Mouse (Mus musculus) adrenal gland, postnatal 36 days (tissue): Measurements from ENCODE around the gene Fam222a. TPM values are rescaled to one million over a fixed set of nuclear protein-coding genes. Genes with fewer than 3 reads are reported as not detected.
A peak's percentile ranks its signal among the peaks of the same experiment; 100 is the strongest.

ENCODE experiments used
- DNase-seq, 2 experiments: peaks; one replicate each; pipeline ENCODE4 v3.0.0; 2021; ENCODE audit warnings: mixed read lengths in 1 of 2
- total RNA-seq, 2 experiments: library from RNA; stranded (reverse); gene quantifications; 2 replicates each; pipeline ENCODE4 v1.2.3; 2021

The Fam222a gene
- total RNA-seq, 2 experiments from 2014 or later: 52.1 to 118 TPM

DNA sequence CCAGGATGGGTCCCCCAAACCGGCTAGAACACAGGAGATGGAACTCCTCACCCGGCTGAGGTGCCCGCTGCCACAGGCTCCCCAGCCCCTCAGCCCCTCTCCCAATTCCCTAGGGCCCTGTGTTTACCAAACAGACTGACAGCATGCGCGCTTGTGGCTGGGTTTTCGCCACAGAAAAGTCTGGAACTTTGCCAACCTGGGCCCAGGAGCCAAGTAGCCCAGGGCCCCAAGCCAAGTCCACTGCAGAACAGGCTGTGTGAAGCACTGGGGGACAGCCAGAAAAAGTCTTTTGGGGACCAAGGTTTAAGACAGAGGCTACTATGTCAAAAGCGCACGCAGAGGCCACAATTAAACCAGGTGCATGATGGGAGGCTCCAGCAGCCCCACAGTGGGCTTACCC is 39.8 kb downstream of the Fam222a start:
- DNase-seq: peak; percentile 86 to 88

DNA sequence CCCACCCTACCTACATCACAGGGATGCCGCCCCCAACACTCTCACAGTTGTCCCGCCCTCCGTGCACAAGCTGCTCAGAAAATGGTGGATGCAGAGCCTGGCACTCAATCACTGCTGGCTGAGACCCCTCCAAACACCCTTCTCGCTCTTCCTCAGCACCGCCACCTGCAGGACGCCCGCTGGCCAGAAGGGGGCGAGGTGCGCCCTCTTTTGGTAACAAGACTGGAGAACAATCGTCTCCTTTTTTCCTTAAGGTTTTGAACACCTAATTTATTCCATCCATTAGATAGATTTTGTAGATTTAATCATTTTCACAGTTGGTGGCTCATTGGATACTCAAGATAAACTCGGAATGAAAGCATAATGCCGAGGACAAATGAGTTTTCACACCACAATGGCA is 40.7 kb downstream of the Fam222a start:
- peak; percentile 84 to 87 for DNase-seq

DNA sequence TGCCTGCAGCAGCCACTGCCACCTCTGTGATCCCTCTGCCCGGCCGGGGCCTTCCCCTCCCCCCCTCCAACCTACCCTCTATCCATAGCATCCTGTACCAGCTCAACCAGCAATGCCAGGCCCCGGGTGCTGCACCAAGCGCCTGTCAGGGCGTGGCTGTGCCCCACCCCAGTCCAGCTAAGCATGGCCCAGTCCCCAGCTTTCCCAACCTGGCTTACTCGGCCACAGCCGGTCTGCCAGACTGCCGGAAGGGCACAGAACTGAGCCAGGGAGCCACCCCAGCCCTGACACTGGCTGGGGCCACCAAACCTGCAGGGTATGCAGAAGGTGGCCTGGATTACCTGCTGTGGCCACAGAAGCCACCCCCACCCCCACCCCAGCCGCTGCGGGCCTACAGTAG is 43.4 kb downstream of the Fam222a start:
- DNase-seq: no peak

GRCm38 (mm10) chr5:114611968-114612608 is 44.3 kb downstream of the Fam222a start:
- peak in 1 of 2 experiments; percentile 51 for DNase-seq

GRCm38 (mm10) chr5:114614863-114615262 is 47.0 kb downstream of the Fam222a start:
- DNase-seq: no peak

GRCm38 (mm10) chr5:114616336-114617061 is 48.7 kb downstream of the Fam222a start:
- DNase-seq: peak in 1 of 2 experiments; percentile 57

GRCm38 (mm10) chr5:114617809-114618208 is 50.0 kb downstream of the Fam222a start:
- no peak for DNase-seq

GRCm38 (mm10) chr5:114618851-114619250 is 51.0 kb downstream of the Fam222a start:
- DNase-seq: peak; percentile 78 to 85

- DNase-seq: no peak
Measured at GRCm38 (mm10) chr5:114620305-114620704, 52.5 kb downstream of the Fam222a start.

DNA sequence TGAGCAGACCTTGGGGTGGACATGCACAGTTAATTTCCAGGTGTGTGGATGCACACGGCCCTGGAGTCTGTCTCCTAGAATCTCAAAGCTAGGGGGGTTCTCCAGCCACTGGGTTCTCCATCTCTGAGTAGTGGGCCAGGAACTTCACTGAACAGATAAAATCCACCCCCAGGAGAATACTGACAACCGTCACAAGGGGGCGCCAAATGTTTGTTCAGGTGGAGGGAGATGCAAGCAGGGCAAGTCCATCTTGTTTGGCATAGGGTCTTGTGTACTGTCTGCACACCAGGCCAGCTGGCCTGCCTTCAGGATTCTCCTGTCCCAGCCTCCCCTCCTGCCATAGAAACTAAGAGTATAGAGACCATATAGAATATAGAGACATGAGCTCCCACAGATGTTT is 57.8 kb downstream of the Fam222a start:
- DNase-seq: peak; percentile 67 to 68

DNA sequence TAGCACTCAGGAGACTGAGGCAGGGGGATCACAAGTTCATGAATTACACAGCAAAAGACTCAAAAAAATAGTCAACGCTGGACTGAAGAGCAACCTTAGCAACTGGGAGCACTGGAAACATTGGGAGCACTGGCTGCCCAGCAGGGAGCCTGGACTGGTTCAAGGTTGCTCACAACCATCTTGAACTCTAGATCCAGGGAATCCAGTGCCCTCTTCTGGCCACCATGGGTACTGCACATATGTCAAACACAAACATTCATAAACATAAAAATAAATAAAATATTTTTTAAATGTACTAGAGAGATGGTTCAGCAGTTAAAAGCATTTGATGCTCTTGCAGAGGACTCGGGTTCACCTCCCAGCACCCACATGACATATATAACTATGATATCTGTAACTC is 63.5 kb downstream of the Fam222a start:
- DNase-seq: peak in 1 of 2 experiments; percentile 47

GRCm38 (mm10) chr5:114636091-114636490 is 68.3 kb downstream of the Fam222a start:
- no peak for DNase-seq

DNA sequence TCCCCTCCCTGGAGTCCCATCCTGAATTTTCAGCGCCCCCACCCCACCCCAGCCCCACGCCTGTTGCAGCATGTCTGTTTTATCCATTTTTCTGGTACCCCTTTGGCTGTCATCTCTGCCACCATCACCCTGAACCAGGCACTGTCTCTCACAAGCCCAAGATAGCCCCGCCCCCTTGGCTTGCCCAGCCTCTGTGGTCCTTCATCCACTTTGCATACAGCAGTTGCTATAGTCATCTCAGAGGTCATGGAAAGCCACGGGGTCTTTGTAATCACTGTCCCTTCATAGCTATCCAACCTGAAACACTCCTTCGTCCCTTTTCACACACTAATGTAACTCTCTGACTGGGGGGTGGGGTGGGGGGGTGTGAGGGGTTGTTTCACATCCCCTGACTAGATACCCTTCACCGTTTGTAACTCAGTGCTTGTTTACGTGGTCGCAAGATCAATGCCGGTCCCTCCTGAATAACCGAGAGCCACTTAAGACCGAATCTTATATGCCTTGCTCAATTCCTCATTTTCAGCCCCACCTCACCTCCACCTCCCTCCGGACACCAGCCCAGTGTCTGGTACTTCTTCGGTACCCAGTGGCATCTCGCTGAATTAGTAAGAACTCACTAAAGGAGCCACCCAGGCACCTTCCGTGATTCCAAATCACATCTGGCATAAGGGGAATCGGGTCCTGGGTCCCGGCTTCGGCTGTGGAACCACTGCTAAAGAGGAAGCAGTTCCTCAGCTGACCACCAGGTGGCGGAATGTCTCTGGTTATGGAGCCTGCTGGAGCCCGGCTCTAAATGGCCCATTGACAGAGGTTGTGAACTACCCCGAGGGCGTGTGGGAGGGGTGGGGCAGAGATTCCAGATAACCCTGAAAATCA is 71.2 kb downstream of the Fam222a start:
- peak; percentile 91 to 92 for DNase-seq

DNA sequence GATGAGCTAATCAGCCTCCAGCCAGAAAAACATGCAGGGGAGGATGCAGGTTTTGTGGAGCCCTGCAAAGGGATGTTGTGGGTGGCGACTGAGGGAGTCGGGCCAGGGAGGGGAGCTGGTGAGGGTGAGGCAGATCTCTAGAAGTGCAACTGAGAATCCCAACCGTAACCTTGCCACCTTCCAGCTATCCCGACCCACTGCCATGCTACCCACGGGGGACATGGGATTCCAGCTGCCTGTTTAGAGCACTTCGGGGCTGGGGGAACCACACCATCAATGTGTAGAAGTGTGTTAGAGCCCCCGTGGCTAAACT is 71.8 kb downstream of the Fam222a start:
- DNase-seq: no peak

GRCm38 (mm10) chr5:114640809-114641208 is 73.0 kb downstream of the Fam222a start:
- no peak for DNase-seq

DNA sequence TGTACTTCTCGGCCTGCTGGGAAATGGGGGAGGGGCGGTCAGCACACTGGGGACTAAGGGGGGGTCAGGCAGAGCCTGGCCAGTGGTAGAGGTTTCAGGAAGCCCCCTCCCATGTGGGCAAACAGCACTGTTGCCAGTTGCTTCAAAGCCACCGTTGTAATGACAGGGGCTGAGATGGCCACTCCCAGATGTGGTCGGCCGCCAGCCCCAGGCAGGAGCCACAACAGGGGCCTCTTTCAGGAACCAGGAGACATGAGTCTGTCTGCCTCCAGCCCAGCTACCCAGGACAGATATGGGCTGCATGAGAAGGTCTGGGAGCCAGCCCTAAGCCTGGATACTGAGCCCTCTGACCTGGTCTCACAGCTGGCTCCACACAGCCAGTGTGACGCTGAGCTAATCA is 77.1 kb downstream of the Fam222a start:
- DNase-seq: no peak

- no peak for DNase-seq
Measured at GRCm38 (mm10) chr5:114645916-114646315, 78.1 kb downstream of the Fam222a start.

DNA sequence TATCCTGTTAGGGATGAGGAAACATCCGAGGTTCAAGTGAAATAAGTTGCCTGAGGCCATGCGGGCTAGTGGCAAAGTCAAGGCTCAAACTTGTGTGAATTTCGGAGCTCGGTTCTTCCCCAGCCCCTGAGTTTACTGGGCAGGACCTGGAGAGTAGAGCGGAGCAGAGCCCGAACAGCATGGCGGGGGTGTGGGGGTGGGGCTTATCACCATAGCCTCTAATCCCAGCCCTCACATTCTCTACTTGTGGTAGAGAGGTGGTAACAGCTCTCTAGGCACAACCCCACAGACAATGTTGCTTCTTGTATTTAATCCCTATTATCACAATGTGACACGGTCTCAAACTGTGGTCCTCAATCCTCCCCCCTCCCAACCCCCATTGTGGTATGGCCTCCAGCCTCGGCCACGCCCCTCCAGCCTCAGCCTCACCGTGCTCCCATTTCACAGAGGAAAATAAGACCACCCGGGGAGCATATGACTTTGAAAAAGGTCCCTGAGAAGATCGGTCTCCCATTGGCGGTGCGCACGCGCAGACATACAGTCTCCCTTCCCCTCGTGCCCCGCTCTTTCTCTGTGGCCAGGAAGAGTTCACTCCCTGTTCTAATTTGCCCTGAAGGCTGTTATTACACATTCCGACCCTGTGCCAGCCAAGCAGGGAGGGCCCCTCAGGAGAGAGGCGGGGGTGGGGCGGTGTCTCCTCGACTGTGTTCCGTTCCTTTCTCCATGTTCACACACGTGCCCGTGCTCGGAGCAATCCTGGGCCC is 79.6 kb downstream of the Fam222a start:
- DNase-seq: peak; percentile 38 to 56

DNA sequence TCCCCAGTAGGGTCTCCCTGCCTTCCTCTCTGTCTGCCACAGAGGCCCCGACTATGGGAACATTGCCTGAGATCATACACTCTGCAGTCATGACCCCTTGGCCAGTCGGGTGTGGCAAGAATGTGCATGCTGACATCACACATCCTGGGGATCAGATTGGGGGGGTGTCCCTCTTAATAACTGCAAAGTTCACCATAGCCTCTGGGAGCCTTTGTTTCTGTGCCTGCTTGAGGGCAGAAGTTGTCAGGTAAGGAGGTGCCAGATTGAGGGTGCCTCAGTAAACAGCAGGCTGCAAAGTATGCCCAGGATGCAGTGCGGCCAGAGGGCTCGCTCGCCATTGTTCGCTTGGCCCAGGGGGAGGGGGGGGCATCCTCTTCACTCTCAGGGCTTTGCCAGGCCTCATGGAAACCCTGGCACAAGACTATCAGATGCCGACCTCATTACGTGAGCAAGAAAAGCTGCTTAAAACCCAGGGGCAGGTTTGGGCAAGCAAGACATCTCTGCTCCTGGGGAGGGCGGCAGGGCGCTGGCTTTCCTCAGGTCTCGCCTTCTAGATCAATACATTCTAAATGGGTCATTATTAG is 81.0 kb downstream of the Fam222a start:
- DNase-seq: no peak

DNA sequence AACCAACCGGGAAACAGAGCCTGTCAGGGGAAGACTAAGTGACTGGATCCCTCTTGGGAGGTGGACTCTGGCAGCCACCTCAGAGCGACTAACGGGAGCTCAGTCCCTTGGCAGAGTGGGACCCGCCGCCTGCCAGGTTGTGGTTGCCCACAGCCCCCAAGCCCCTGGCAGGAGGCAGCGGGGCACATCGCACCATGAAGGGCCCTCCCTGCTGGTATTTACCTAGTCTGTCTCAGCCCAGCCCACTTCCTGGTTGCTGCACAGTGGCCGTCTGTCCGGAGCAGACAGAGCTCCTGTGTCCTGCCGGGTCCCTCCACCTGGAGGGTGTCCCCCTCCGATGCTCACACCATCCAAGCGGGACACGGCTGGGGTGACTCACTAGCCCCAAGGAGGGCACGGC is 83.2 kb downstream of the Fam222a start:
- DNase-seq: no peak

DNA sequence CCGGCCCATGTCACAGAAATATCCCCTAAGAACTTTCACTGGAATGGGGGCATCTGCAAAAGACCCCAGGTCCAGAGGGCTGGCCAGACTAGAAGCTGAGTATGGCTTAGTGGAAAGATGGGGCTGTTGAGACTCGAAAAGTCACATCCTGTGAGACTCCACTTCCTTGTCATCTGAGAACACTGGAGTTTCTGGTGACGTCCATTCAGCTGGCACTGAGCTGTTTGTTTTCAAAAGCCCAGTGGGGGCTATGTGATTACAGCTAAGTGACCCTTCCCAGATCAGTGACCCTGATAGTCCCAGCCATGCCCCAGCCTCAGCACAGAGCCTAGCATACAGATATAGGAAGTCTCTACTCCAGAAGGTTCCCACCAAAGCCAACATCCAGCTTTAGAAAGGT is 83.6 kb downstream of the Fam222a start:
- DNase-seq: no peak
